Mouse (Mus musculus) hindbrain, embryonic 16.5 days (tissue): ENCODE measurements around the gene Plppr3. TPM values are rescaled to one million over a fixed set of nuclear protein-coding genes. Genes with fewer than 3 reads are reported as not detected.

Source experiments
- ATAC-seq: fragments of 200-750 bp; cut with Nextera tagmentation; 2 replicates; pipeline ENCODE4 v1.8.0; 2017; ENCODE audit warnings: moderate TSS enrichment, moderate library complexity
- H3K27ac ChIP-seq: fragments of 300-500 bp; sonication (generic); 2 replicates; pipeline ENCODE4 v1.5.1; 2014; ENCODE audit warnings: low read depth, mild to moderate bottlenecking, control low read depth, low read length, moderate library complexity
- H3K27me3 ChIP-seq: fragments of 300-500 bp; sonication (generic); replicated peaks from 2 replicates; pipeline ENCODE4 v1.6.1; 2014; ENCODE audit warnings: low read length; ENCODE audit not compliant: control insufficient read depth, insufficient read depth
- H3K36me3 ChIP-seq: fragments of 300-500 bp; sonication (generic); 2 replicates; pipeline ENCODE4 v1.6.1; 2014; ENCODE audit warnings: mild to moderate bottlenecking, low read length, moderate library complexity, mixed read lengths; ENCODE audit not compliant: control insufficient read depth, insufficient read depth
- H3K4me1 ChIP-seq: fragments of 300-500 bp; sonication (generic); 2 replicates; pipeline ENCODE4 v1.6.1; 2014; ENCODE audit warnings: low read depth, low read length; ENCODE audit not compliant: control insufficient read depth, insufficient read depth
- H3K4me2 ChIP-seq: fragments of 300-500 bp; sonication (generic); 2 replicates; pipeline ENCODE4 v1.6.1; 2014; ENCODE audit warnings: mild to moderate bottlenecking, low read length, control low read depth, moderate library complexity
- H3K4me3 ChIP-seq: fragments of 300-500 bp; sonication (generic); 2 replicates; pipeline ENCODE4 v1.5.1; 2014; ENCODE audit warnings: mild to moderate bottlenecking, low read length, control low read depth, moderate library complexity
- H3K9ac ChIP-seq: fragments of 300-500 bp; sonication (generic); 2 replicates; pipeline ENCODE4 v1.6.1; 2014; ENCODE audit warnings: low read depth, mild to moderate bottlenecking, control low read depth, low read length, moderate library complexity
- H3K9me3 ChIP-seq: fragments of 300-500 bp; sonication (generic); 2 replicates; pipeline ENCODE4 v1.6.1; 2014; ENCODE audit warnings: mild to moderate bottlenecking, low read length, moderate library complexity; ENCODE audit not compliant: control insufficient read depth
- WGBS: fragments of 180-500 bp; shearing (Covaris S2); extraction: QIAGEN DNeasy Blood & Tissue Kit; methylation state at CpG from one replicate; pipeline ENCODE4 v1.1.7; 2014; 5-methylcytosine and 5-hydroxymethylcytosine counted together
- polyA plus RNA-seq: library from polyadenylated mRNA; unstranded; fragments of >200 nt; fragmentation: Nextera tagmentation; extraction: Ambion mirVana; gene quantifications from 2 replicates; pipeline ENCODE4 v1.2.1, GENCODE M21; 2015

Gene Plppr3
- 387 and 426 TPM in 2 replicates for polyA plus RNA-seq

DNA sequence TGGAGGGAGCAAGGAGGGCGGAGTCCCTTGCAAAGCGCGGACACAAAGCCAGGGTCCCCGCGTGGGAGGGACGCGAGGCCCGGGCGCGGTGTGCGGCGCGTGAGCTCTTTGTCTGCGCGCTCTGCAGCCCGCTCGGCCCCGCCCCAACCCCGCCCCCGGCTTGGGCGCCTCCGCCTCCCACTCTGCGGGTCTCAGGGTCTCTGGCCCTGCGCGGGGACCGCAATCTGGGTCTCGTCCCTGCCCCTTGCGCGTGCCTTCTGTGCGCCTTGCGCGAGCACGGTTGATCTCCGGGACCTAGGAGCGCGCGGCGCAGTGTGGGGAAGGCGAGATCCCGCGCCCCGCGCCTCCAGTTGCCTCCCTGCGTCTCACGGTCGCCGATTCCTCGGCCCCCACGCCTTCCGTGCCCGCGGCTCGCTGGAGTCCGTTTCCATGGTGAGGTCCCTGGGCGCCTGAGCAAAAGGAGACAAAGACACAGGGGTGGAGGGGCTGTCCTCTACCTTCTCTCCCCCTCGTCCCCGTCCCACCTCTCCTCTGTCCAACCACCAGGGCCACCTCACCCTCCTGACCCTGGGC is at the start of gene Plppr3, which contains the start of gene Prtn3:
Plppr3 (minus strand) TSS at position 345 of the 573 bp plus-strand sequence.
Prtn3 (plus strand) TSS at position 187 of the 573 bp plus-strand sequence.
- ATAC-seq = peak; percentile 93
- peak within 1 kb of the TSS; percentile 74 for H3K9ac ChIP-seq
- peaks cover 25% of the 10 kb centered on the region for H3K4me1 ChIP-seq
- peak within 1 kb of the TSS; percentile 90 for H3K27ac ChIP-seq
- 0 out of 2 replicates have a peak, but pooled peaks cover 3% of the 10 kb centered on the region for H3K36me3 ChIP-seq
- H3K27me3 ChIP-seq = no peaks in the 10 kb centered on the region
- H3K4me3 ChIP-seq = peak within 1 kb of the TSS; percentile 65
- 0% methylated on average over 43 of the region's 57 CpGs for WGBS
- H3K9me3 ChIP-seq = no peaks in the 10 kb centered on the region
- H3K4me2 ChIP-seq = peak within 1 kb of the TSS; percentile 96

DNA sequence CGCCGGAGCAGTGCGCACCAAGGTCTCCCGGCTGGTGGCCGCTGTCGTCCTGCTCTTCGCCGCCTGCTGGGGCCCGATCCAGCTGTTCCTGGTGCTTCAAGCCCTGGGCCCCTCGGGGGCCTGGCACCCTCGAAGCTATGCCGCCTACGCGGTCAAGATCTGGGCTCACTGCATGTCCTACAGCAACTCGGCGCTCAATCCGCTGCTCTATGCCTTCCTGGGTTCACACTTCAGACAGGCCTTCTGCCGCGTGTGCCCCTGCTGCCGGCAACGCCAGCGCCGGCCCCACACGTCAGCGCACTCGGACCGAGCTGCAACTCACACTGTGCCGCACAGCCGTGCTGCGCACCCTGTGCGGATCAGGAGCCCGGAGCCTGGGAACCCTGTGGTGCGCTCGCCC is 47.1 kb upstream of the Plppr3 start:
- peak overlapping the region; percentile 37 for H3K4me3 ChIP-seq
- H3K4me1 ChIP-seq = peaks cover 25% of the 10 kb centered on the region
- peak overlapping the region; percentile 54 for H3K9ac ChIP-seq
- no peaks in the 10 kb centered on the region for H3K9me3 ChIP-seq
- no peak overlapping the region for H3K27ac ChIP-seq
- ATAC-seq = no peak
- 1% methylated on average over 33 of the region's 34 CpGs for WGBS
- no peaks in the 10 kb centered on the region for H3K36me3 ChIP-seq
- peaks cover 56% of the 10 kb centered on the region for H3K27me3 ChIP-seq
- H3K4me2 ChIP-seq = peak overlapping the region; percentile 55

GRCm38 (mm10) chr10:79920958-79921535 is 46.6 kb upstream of the Plppr3 start, which contains the start of gene R3hdm4:
TSS of gene R3hdm4 (minus strand) at chr10:79921208.
- H3K27ac ChIP-seq = no peak within 1 kb of the TSS
- H3K4me1 ChIP-seq = peaks cover 22% of the 10 kb centered on the region
- H3K4me3 ChIP-seq = peak within 1 kb of the TSS; percentile 37
- peak within 1 kb of the TSS; percentile 54 for H3K9ac ChIP-seq
- ATAC-seq = no peak
- no peaks in the 10 kb centered on the region for H3K36me3 ChIP-seq
- no peaks in the 10 kb centered on the region for H3K9me3 ChIP-seq
- WGBS = 4% methylated on average over 39 of the region's 41 CpGs
- peaks cover 56% of the 10 kb centered on the region for H3K27me3 ChIP-seq
- peak within 1 kb of the TSS; percentile 55 for H3K4me2 ChIP-seq

GRCm38 (mm10) chr10:79920056-79920890 is 45.8 kb upstream of the Plppr3 start:
- WGBS = 12% methylated on average over 26 of the region's 26 CpGs
- Histone ChIP-seq H3K27me3 (peaks cover 56% of the 10 kb centered on the region), H3K36me3 (no peaks in the 10 kb centered on the region), H3K27ac (no peak overlapping the region), H3K4me2 (peak overlapping the region; percentile 55), H3K4me3 (peak overlapping the region; percentile 37; the same call in 1 of the 2 replicates), H3K9ac (no peak overlapping the region), H3K4me1 (peaks cover 23% of the 10 kb centered on the region), H3K9me3 (no peaks in the 10 kb centered on the region)
- no peak for ATAC-seq

DNA sequence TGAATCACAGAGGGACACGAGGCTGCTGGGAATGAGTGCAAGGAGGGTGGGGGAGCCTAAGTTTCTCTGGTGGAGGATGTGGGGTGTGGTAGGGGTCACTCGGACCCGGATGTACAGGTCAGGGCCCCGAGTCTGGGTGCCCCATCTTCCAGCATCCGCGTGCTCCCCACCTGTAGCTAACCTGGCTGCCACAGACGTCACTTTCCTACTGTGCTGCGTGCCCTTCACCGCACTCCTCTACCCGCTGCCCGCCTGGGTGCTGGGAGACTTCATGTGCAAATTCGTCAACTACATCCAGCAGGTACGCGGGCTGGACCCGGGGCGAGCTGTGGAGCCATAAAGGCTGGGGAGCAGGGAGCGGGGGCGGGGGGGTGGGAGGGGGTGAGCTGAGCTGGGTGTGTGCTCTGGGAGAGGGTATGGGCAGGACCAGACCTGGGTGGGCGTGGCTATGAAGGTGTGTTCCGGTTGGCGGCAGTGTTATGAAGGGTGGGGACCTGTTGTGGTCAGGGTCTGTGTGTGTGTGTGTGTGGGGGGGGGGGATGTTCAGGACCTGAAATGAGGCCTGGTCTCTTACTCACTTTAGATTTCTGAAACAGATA is 44.9 kb upstream of the Plppr3 start:
- peaks cover 31% of the 10 kb centered on the region for H3K4me1 ChIP-seq
- H3K4me2 ChIP-seq = no peak overlapping the region
- 3% methylated on average over 18 of the region's 21 CpGs for WGBS
- H3K27me3 ChIP-seq = peaks cover 56% of the 10 kb centered on the region
- H3K27ac ChIP-seq = no peak overlapping the region
- H3K9me3 ChIP-seq = no peaks in the 10 kb centered on the region
- H3K36me3 ChIP-seq = no peaks in the 10 kb centered on the region
- H3K4me3 ChIP-seq = no peak overlapping the region
- no peak for ATAC-seq
- H3K9ac ChIP-seq = no peak overlapping the region

- Histone ChIP-seq H3K4me2 (peak overlapping the region; percentile 24; the same call in 1 of the 2 replicates), H3K27me3 (peaks cover 55% of the 10 kb centered on the region), H3K27ac (no peak overlapping the region), H3K36me3 (no peaks in the 10 kb centered on the region), H3K9ac (peak overlapping the region; percentile 47), H3K4me3 (peak overlapping the region; percentile 7; the same call in 1 of the 2 replicates), H3K9me3 (no peaks in the 10 kb centered on the region), H3K4me1 (peaks cover 36% of the 10 kb centered on the region)
- WGBS = 4% methylated on average over 35 of the region's 35 CpGs
- ATAC-seq = no peak
Observed at GRCm38 (mm10) chr10:79918231-79919078, 44.0 kb upstream of the Plppr3 start.

DNA sequence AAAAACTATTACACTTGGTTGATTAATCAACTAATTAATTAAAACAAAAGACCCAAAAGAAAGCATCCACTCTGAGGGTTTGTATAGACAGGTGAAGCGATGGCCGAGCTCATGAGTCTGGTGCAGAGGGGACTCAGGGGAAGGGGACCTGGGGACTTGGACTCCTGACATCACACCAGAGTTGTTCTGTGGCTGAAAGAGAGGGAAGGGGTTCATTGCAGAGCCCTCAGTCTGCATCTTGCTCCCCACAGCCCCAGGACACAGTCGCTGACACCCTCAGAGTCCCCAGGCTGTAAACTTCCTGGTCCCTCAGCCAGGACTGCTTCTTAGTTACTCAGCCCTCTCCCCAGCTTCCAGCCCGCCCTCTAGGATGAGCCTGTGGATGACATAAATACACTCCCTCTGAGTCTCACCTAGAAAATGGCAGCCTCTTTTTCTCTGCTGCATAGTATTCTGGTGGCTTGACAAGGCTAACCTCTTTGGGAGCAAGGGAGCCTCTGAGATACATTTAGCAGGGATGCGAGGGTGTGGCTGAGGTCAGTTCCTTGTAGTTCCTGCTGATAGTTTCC is 43.2 kb upstream of the Plppr3 start:
- Histone ChIP-seq H3K4me2 (peak overlapping the region; percentile 89), H3K36me3 (no peaks in the 10 kb centered on the region), H3K4me3 (peak overlapping the region; percentile 73), H3K27ac (no peak overlapping the region), H3K27me3 (peaks cover 47% of the 10 kb centered on the region), H3K4me1 (peaks cover 36% of the 10 kb centered on the region), H3K9me3 (no peaks in the 10 kb centered on the region), H3K9ac (peak overlapping the region; percentile 94)
- ATAC-seq = no peak
- WGBS = 69% methylated on average over 5 of the region's 5 CpGs
